Mouse (Mus musculus): ENCODE data around the gene Spata7. TPM values are rescaled to one million over a fixed set of nuclear protein-coding genes. Genes with fewer than 3 reads are reported as not detected.

The Spata7 gene
- polyA plus RNA-seq, 1 experiment from 2014 or later, result 21.7 TPM

DNA sequence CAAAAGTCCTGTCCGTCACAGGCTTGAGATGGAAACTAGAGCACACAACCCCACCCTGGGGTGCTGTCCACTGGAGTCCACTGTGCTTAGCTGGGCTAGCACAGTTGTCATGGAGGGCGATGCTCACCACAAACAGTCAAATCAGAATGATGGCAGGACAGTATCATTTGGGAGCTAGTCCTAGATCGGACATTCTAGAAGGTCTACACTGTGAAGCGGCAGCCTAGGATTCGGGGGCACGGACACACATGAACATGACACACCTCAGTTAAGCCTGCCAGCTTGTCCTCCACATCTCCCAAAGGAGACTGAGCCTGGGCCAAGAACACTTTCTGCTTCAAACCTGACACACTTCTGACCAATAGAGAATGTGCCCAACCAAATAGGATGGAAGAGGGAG is 48.9 kb downstream of the Spata7 start:
- Histone ChIP-seq H3K4me2 (ENCODE audit: low read depth, low read length) (no peak overlapping the region), H3K9ac (replicated peaks; ENCODE audit: low read length) (no peak overlapping the region), H3K27me3 (ENCODE audit: control insufficient read depth, insufficient read depth, low read length) (no peaks in the 10 kb centered on the region), H3K9me3 (replicated peaks; ENCODE audit: control insufficient read depth, low read length) (no peaks in the 10 kb centered on the region), H3K27ac (replicated peaks; ENCODE audit: low read depth, low read length) (no peak overlapping the region), H3K4me1 (ENCODE audit: control insufficient read depth, insufficient read depth, low read length) (no peaks in the 10 kb centered on the region), H3K36me3 (replicated peaks; ENCODE audit: control insufficient read depth, insufficient read depth, low read depth, low read length) (no peaks in the 10 kb centered on the region; the same call in 1 of the 2 replicates), H3K4me3 (ENCODE audit: low read depth, low read length) (no peak overlapping the region)
- no peak for ATAC-seq (replicated peaks; ENCODE audit: insufficient number of reproducible peaks, low FRiP score, low TSS enrichment, low read depth)
- no peak for DNase-seq (ENCODE audit: low spot score)
- WGBS, result 93% methylated on average over 6 of the region's 6 CpGs

DNA sequence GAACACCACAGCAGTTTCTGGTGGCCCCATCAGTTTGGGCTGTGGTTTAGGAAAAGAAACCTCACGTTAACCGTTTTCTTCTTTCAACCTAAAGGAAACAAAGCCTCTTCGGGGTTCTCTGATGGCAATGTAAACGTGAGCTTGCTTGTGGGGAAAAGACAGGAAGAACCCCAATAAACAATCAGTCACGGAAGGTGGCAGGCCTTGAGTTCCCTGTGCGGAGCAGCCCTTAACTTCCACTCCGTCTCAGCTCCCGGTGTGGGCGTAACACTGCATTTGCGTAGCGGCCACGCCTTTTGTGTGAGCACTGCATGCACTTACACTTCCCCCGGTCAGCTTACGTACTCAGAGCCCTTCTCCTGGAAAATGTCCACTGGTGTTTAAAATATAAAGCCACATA is 49.4 kb downstream of the Spata7 start:
- no peak overlapping the region for H3K4me2 ChIP-seq (ENCODE audit: low read depth, low read length)
- ATAC-seq (replicated peaks; ENCODE audit: insufficient number of reproducible peaks, low FRiP score, low TSS enrichment, low read depth), result no peak
- H3K36me3 ChIP-seq (replicated peaks; ENCODE audit: control insufficient read depth, insufficient read depth, low read depth, low read length), result no peaks in the 10 kb centered on the region; the same call in 1 of the 2 replicates
- no peak overlapping the region for H3K4me3 ChIP-seq (ENCODE audit: low read depth, low read length)
- no peaks in the 10 kb centered on the region for H3K27me3 ChIP-seq (ENCODE audit: control insufficient read depth, insufficient read depth, low read length)
- no peaks in the 10 kb centered on the region for H3K9me3 ChIP-seq (replicated peaks; ENCODE audit: control insufficient read depth, low read length)
- H3K4me1 ChIP-seq (ENCODE audit: control insufficient read depth, insufficient read depth, low read length), result no peaks in the 10 kb centered on the region
- no peak for DNase-seq (ENCODE audit: low spot score)
- H3K27ac ChIP-seq (replicated peaks; ENCODE audit: low read depth, low read length), result no peak overlapping the region
- 50% methylated on average over 14 of the region's 14 CpGs for WGBS
- no peak overlapping the region for H3K9ac ChIP-seq (replicated peaks; ENCODE audit: low read length)

DNA sequence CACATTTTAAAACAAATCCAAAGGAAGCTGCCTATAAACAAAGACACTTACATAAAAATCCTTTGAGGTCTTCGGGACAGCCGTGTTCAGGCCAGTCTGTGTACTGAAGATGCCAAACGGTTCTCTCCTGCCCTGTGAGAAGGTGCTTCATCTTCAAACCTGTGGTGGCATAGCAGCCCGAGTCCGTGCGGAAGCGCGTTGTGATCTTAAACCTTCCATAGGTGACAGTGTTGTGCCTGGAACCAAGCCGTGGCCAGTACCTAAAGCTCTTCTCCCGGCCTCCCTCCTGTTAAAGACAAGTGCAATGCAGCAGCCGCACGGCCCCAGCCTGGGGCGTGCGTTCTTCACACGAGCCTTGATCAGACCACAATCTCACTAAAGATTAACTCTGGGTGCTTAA is 51.9 kb downstream of the Spata7 start:
- Histone ChIP-seq H3K9me3 (replicated peaks; ENCODE audit: control insufficient read depth, low read length) (no peaks in the 10 kb centered on the region), H3K36me3 (replicated peaks; ENCODE audit: control insufficient read depth, insufficient read depth, low read depth, low read length) (no peaks in the 10 kb centered on the region; the same call in 1 of the 2 replicates), H3K9ac (replicated peaks; ENCODE audit: low read length) (no peak overlapping the region), H3K4me1 (ENCODE audit: control insufficient read depth, insufficient read depth, low read length) (no peaks in the 10 kb centered on the region), H3K27ac (replicated peaks; ENCODE audit: low read depth, low read length) (no peak overlapping the region), H3K4me3 (ENCODE audit: low read depth, low read length) (no peak overlapping the region), H3K4me2 (ENCODE audit: low read depth, low read length) (no peak overlapping the region), H3K27me3 (ENCODE audit: control insufficient read depth, insufficient read depth, low read length) (no peaks in the 10 kb centered on the region)
- no peak for DNase-seq (ENCODE audit: low spot score)
- ATAC-seq (replicated peaks; ENCODE audit: insufficient number of reproducible peaks, low FRiP score, low TSS enrichment, low read depth), result no peak
- 93% methylated on average over 15 of the region's 15 CpGs for WGBS

DNA sequence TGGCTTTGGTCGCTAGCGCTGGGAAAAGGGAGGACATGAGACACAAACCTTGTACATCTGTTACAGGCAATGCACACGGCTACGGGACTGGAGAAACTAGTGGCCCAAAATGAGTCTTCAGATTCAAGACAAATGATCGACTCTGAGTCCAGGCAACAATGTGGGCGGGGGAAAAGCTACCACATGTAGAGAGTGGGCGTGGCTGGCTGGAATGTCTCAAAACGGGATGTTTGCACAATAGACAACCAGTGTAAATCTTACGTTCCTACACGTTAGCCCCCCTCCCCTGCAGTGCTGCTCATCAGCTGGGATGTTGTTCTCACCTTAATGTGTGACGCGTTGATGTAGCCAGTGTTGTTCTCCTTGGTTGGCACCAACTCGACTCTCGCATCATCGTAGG is 54.2 kb downstream of the Spata7 start:
- H3K4me1 ChIP-seq (ENCODE audit: control insufficient read depth, insufficient read depth, low read length), result no peaks in the 10 kb centered on the region
- ATAC-seq (replicated peaks; ENCODE audit: insufficient number of reproducible peaks, low FRiP score, low TSS enrichment, low read depth) (no peak), DNase-seq (ENCODE audit: low spot score) (no peak)
- no peaks in the 10 kb centered on the region for H3K9me3 ChIP-seq (replicated peaks; ENCODE audit: control insufficient read depth, low read length)
- no peaks in the 10 kb centered on the region for H3K27me3 ChIP-seq (ENCODE audit: control insufficient read depth, insufficient read depth, low read length)
- no peak overlapping the region for H3K4me3 ChIP-seq (ENCODE audit: low read depth, low read length)
- H3K4me2 ChIP-seq (ENCODE audit: low read depth, low read length), result no peak overlapping the region
- H3K9ac ChIP-seq (replicated peaks; ENCODE audit: low read length), result no peak overlapping the region
- no peaks in the 10 kb centered on the region; the same call in 1 of the 2 replicates for H3K36me3 ChIP-seq (replicated peaks; ENCODE audit: control insufficient read depth, insufficient read depth, low read depth, low read length)
- 87% methylated on average over 15 of the region's 15 CpGs for WGBS
- H3K27ac ChIP-seq (replicated peaks; ENCODE audit: low read depth, low read length), result no peak overlapping the region

DNA sequence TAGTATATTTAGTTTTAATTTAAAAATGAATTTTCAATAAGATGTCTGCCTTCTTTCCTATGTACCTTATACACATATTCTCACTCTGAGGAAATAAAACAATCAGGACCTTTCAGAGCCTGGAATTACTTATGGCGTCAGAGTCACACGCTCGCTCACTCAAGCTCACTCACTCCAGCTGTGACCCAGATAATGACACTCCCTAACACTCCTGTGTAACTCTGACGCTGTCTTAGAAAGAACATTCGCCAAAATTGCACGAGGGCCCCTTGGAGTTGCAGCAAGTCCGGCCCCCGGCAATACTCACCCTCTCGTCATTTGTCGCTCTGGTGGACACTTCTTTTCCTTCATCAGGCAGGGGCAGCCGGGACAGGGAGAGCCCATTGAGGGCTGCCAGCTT is 55.2 kb downstream of the Spata7 start:
- ATAC-seq (replicated peaks; ENCODE audit: insufficient number of reproducible peaks, low FRiP score, low TSS enrichment, low read depth) (no peak), DNase-seq (ENCODE audit: low spot score) (no peak)
- 79% methylated on average over 11 of the region's 11 CpGs for WGBS

DNA sequence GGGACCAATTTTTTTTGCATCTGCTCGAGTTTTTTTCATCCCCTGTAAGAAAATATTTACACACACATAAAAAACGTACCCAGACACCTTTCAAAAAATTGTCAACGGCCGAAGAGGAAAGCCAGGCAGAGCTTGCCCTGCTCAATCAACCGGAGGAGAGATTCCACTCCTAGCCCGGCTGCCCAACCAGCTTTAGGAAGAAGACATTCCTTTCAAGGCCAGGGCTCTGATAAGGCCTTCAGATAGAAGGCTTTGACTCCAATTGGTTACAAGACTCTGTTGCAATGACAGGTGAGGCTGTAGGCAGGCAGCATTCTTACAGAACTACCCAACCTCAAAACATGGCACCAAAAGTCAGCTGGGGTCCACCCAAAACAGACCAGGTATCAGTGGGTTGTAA is 55.6 kb downstream of the Spata7 start:
- H3K36me3 ChIP-seq (replicated peaks; ENCODE audit: control insufficient read depth, insufficient read depth, low read depth, low read length), result no peaks in the 10 kb centered on the region; the same call in 1 of the 2 replicates
- no peak overlapping the region for H3K27ac ChIP-seq (replicated peaks; ENCODE audit: low read depth, low read length)
- H3K4me3 ChIP-seq (ENCODE audit: low read depth, low read length), result no peak overlapping the region
- ATAC-seq (replicated peaks; ENCODE audit: insufficient number of reproducible peaks, low FRiP score, low TSS enrichment, low read depth), result no peak
- H3K4me1 ChIP-seq (ENCODE audit: control insufficient read depth, insufficient read depth, low read length), result no peaks in the 10 kb centered on the region
- no peaks in the 10 kb centered on the region for H3K27me3 ChIP-seq (ENCODE audit: control insufficient read depth, insufficient read depth, low read length)
- no peak overlapping the region for H3K4me2 ChIP-seq (ENCODE audit: low read depth, low read length)
- H3K9ac ChIP-seq (replicated peaks; ENCODE audit: low read length), result no peak overlapping the region
- no peaks in the 10 kb centered on the region for H3K9me3 ChIP-seq (replicated peaks; ENCODE audit: control insufficient read depth, low read length)
- no peak for DNase-seq (ENCODE audit: low spot score)
- WGBS, result 81% methylated on average over 6 of the region's 6 CpGs

More for the DNA sequence above, 55.2 kb downstream of the Spata7 start:
- Histone ChIP-seq H3K4me3 (ENCODE audit: low read depth, low read length) (no peak overlapping the region), H3K4me2 (ENCODE audit: low read depth, low read length) (no peak overlapping the region), H3K4me1 (ENCODE audit: control insufficient read depth, insufficient read depth, low read length) (no peaks in the 10 kb centered on the region), H3K9ac (replicated peaks; ENCODE audit: low read length) (no peak overlapping the region), H3K27me3 (ENCODE audit: control insufficient read depth, insufficient read depth, low read length) (no peaks in the 10 kb centered on the region), H3K36me3 (replicated peaks; ENCODE audit: control insufficient read depth, insufficient read depth, low read depth, low read length) (no peaks in the 10 kb centered on the region; the same call in 1 of the 2 replicates), H3K9me3 (replicated peaks; ENCODE audit: control insufficient read depth, low read length) (no peaks in the 10 kb centered on the region), H3K27ac (replicated peaks; ENCODE audit: low read depth, low read length) (no peak overlapping the region)

DNA sequence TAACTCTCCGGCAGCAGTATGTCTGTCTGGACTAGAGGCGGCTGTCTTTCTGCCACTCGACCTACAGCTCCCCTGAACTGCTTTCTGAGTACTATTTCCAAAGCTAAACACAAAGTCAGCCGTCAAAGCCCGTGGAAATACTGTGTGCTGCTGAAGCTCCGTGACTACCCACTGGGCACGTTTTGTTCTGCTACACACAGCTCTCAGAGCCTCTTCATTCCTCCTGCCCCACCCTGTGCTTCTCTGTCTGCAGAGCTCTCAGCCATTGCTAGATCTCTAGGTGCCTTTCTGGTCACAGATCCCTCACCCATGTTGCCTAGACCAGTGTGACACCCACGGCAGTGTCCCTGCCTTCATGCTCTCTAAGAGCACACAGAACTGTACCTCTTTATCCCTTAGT is 62.3 kb downstream of the Spata7 start:
- H3K4me3 ChIP-seq (ENCODE audit: low read depth, low read length), result no peak overlapping the region
- H3K4me2 ChIP-seq (ENCODE audit: low read depth, low read length), result no peak overlapping the region
- ATAC-seq (replicated peaks; ENCODE audit: insufficient number of reproducible peaks, low FRiP score, low TSS enrichment, low read depth) (no peak), DNase-seq (ENCODE audit: low spot score) (no peak)
- no peaks in the 10 kb centered on the region for H3K27me3 ChIP-seq (ENCODE audit: control insufficient read depth, insufficient read depth, low read length)
- H3K36me3 ChIP-seq (replicated peaks; ENCODE audit: control insufficient read depth, insufficient read depth, low read depth, low read length), result no peaks in the 10 kb centered on the region; the same call in 1 of the 2 replicates
- H3K27ac ChIP-seq (replicated peaks; ENCODE audit: low read depth, low read length), result no peak overlapping the region
- H3K9me3 ChIP-seq (replicated peaks; ENCODE audit: control insufficient read depth, low read length), result no peaks in the 10 kb centered on the region
- 87% methylated on average over 8 of the region's 8 CpGs for WGBS
- no peak overlapping the region for H3K9ac ChIP-seq (replicated peaks; ENCODE audit: low read length)
- no peaks in the 10 kb centered on the region for H3K4me1 ChIP-seq (ENCODE audit: control insufficient read depth, insufficient read depth, low read length)

DNA sequence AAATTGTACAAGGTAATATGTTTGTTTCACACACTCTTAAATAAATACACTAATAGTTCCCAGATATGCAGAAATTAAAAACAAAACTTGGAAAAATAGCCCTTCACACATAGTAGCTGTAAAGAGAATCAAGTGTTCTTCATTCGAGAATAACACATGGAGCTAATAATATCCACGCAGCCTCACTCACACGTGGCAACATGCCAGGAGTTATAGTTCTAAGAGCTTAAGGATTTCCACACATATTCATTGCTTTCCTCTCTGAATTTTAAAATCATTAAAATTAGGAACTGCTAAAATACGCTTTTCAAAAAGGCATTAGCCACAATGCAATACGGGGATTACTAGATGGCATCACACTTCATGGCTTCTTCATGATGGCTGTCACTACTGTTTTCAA is 69.2 kb downstream of the Spata7 start:
- Histone ChIP-seq H3K36me3 (replicated peaks; ENCODE audit: control insufficient read depth, insufficient read depth, low read depth, low read length) (no peaks in the 10 kb centered on the region), H3K4me2 (ENCODE audit: low read depth, low read length) (no peak overlapping the region)
- WGBS, result 86% methylated on average over 5 of the region's 5 CpGs

More for the DNA sequence above, 69.2 kb downstream of the Spata7 start:
- DNase-seq (ENCODE audit: low spot score) (no peak), ATAC-seq (replicated peaks; ENCODE audit: insufficient number of reproducible peaks, low FRiP score, low TSS enrichment, low read depth) (no peak)
- H3K4me3 ChIP-seq (ENCODE audit: low read depth, low read length), result no peak overlapping the region
- no peaks in the 10 kb centered on the region for H3K9me3 ChIP-seq (replicated peaks; ENCODE audit: control insufficient read depth, low read length)
- H3K27ac ChIP-seq (replicated peaks; ENCODE audit: low read depth, low read length), result no peak overlapping the region
- no peak overlapping the region for H3K9ac ChIP-seq (replicated peaks; ENCODE audit: low read length)
- no peaks in the 10 kb centered on the region for H3K27me3 ChIP-seq (ENCODE audit: control insufficient read depth, insufficient read depth, low read length)
- no peaks in the 10 kb centered on the region for H3K4me1 ChIP-seq (ENCODE audit: control insufficient read depth, insufficient read depth, low read length)

All from embryonic facial prominence, embryonic 11.5 days (tissue).